Mouse (Mus musculus): ENCODE results near the gene Gm29427. TPM values are rescaled to one million over a fixed set of nuclear protein-coding genes. Genes with fewer than 3 reads are reported as not detected.

The Gm29427 gene
- polyA plus RNA-seq, 1 experiment from 2014 or later, result not detected

- no peaks in the 10 kb centered on the region for H3K36me3 ChIP-seq
- H3K4me2 ChIP-seq, result no peak overlapping the region
- H3K4me3 ChIP-seq (replicated peaks), result no peak overlapping the region
- H3K9me3 ChIP-seq (replicated peaks), result no peaks in the 10 kb centered on the region
- no peaks in the 10 kb centered on the region for H3K27me3 ChIP-seq
- WGBS, result 69% methylated on average over 15 of the region's 15 CpGs
- peak; percentile 90 for ATAC-seq (replicated peaks; ENCODE audit: low FRiP score)
- H3K9ac ChIP-seq, result no peak overlapping the region
- peaks cover 19% of the 10 kb centered on the region for H3K4me1 ChIP-seq
- H3K27ac ChIP-seq, result no peak overlapping the region
Observed at GRCm38 (mm10) chr1:130740781-130741720, 25.5 kb upstream of the Gm29427 start.

DNA sequence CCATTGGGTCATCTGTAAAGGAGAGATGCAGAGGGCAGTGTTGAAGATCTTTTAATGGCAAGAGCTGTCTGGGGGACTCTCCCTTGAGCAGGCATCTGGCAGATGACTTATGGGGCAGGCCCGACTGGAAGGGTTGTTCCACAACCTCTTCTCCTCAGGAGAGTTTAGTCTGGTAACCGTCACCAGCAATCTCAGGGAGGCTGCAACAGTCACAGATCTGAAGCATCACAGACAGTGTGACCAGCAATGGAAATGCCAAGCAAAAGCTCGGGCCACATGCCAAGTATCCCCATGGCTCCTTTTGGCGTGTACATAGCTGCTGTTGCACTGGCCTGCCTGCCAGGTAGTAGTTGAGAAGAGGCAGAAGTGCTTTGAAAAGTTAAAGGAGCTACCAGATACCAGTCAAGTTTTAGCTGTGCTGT is 24.6 kb upstream of the Gm29427 start:
- Histone ChIP-seq H3K9me3 (replicated peaks) (no peaks in the 10 kb centered on the region), H3K4me1 (peaks cover 23% of the 10 kb centered on the region), H3K9ac (no peak overlapping the region), H3K27ac (no peak overlapping the region), H3K4me3 (replicated peaks) (no peak overlapping the region), H3K36me3 (no peaks in the 10 kb centered on the region), H3K4me2 (no peak overlapping the region), H3K27me3 (no peaks in the 10 kb centered on the region)
- 65% methylated on average over 4 of the region's 4 CpGs for WGBS
- no peak for ATAC-seq (replicated peaks; ENCODE audit: low FRiP score)

DNA sequence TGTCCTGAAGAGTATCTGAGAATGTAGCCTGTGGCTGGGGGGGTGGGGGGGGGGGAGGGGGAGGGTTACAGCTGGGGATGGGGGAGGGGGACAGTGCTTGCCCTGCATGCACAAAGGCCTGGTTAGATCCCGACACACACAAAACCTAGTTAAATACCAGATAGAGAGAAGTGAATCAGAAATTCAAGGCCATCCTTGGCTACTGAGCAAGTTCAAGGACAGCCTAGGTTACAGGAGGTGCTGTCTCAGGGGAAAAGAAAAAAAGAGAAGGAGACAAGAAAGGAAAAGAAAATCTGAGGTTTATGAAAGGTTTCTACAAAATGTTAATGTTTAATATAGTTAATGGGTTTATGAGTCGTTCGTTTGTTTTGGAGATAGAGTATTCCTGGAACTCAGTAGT is 24.0 kb upstream of the Gm29427 start:
- no peaks in the 10 kb centered on the region for H3K27me3 ChIP-seq
- no peak for ATAC-seq (replicated peaks; ENCODE audit: low FRiP score)
- H3K4me3 ChIP-seq (replicated peaks), result no peak overlapping the region
- peaks cover 29% of the 10 kb centered on the region for H3K4me1 ChIP-seq
- H3K27ac ChIP-seq, result no peak overlapping the region
- H3K4me2 ChIP-seq, result no peak overlapping the region
- H3K9ac ChIP-seq, result no peak overlapping the region
- no peaks in the 10 kb centered on the region for H3K36me3 ChIP-seq
- H3K9me3 ChIP-seq (replicated peaks), result no peaks in the 10 kb centered on the region
- 68% methylated on average over 3 of the region's 3 CpGs for WGBS

GRCm38 (mm10) chr1:130738551-130739106 is 23.0 kb upstream of the Gm29427 start:
- no peak overlapping the region for H3K9ac ChIP-seq
- no peak overlapping the region for H3K4me3 ChIP-seq (replicated peaks)
- H3K36me3 ChIP-seq, result no peaks in the 10 kb centered on the region
- no peak overlapping the region for H3K4me2 ChIP-seq
- H3K4me1 ChIP-seq, result peaks cover 37% of the 10 kb centered on the region
- no peaks in the 10 kb centered on the region for H3K27me3 ChIP-seq
- no peaks in the 10 kb centered on the region for H3K9me3 ChIP-seq (replicated peaks)
- no peak overlapping the region for H3K27ac ChIP-seq
- 54% methylated on average over 3 of the region's 3 CpGs for WGBS
- ATAC-seq (replicated peaks; ENCODE audit: low FRiP score), result no peak

- WGBS, result 88% methylated on average over 7 of the region's 7 CpGs
- no peak overlapping the region for H3K9ac ChIP-seq
- no peak overlapping the region for H3K4me3 ChIP-seq (replicated peaks)
- H3K9me3 ChIP-seq (replicated peaks), result no peaks in the 10 kb centered on the region
- peaks cover 44% of the 10 kb centered on the region for H3K4me1 ChIP-seq
- no peak for ATAC-seq (replicated peaks; ENCODE audit: low FRiP score)
- H3K27me3 ChIP-seq, result no peaks in the 10 kb centered on the region
- H3K4me2 ChIP-seq, result no peak overlapping the region
- no peaks in the 10 kb centered on the region for H3K36me3 ChIP-seq
- H3K27ac ChIP-seq, result no peak overlapping the region
Observed at GRCm38 (mm10) chr1:130737916-130738315, 22.3 kb upstream of the Gm29427 start.

DNA sequence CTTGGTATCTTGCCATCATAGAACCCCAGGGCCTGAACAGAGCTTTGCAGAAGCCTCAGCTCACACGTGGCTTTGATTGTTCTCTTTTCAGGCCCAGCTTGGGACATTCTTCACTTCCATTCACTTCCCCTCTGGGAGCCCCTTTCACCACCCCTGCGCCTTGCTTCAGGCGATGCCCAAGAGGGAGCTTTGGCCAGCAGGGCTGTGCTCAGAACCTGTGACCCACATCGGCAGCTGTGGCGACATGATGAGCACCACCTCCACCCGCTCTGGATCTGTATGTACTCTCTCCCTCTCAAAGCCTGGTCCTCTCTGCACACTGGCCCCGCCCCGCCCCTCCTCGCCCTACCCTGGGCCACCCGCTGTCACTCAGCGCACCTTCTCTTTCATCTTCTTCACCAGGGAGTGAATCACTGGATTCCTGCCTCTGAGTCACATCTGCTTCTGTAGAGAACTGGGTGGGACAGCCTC is 21.8 kb upstream of the Gm29427 start:
- Histone ChIP-seq H3K36me3 (no peaks in the 10 kb centered on the region), H3K4me1 (peaks cover 47% of the 10 kb centered on the region), H3K9me3 (replicated peaks) (no peaks in the 10 kb centered on the region), H3K27ac (no peak overlapping the region), H3K4me2 (no peak overlapping the region), H3K9ac (no peak overlapping the region), H3K27me3 (no peaks in the 10 kb centered on the region), H3K4me3 (replicated peaks) (no peak overlapping the region)
- ATAC-seq (replicated peaks; ENCODE audit: low FRiP score), result no peak
- 34% methylated on average over 11 of the region's 11 CpGs for WGBS

DNA sequence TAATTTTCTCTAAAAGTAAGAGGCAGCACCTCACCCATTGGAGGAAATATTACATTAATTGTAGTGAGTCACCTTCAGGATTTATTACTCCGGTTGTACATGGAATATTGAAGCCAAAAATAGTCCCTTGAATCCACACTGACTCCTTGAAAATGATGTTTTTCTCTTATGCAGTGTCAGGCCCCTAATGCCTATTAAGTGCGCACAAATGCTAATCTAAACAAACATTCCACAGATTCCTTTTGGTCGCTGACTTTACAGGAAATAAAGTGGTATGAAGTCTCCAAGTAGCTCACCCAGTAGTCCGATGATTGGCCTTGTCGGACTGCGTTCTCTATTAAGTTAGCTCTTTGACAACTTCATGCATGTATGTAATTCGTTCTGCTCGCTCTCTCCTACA is 19.3 kb upstream of the Gm29427 start:
- Histone ChIP-seq H3K27me3 (no peaks in the 10 kb centered on the region), H3K4me1 (peaks cover 41% of the 10 kb centered on the region), H3K9ac (no peak overlapping the region), H3K4me2 (peak overlapping the region; percentile 53), H3K27ac (peak overlapping the region; percentile 86), H3K4me3 (replicated peaks) (no peak overlapping the region), H3K36me3 (no peaks in the 10 kb centered on the region), H3K9me3 (replicated peaks) (no peaks in the 10 kb centered on the region)
- no peak for ATAC-seq (replicated peaks; ENCODE audit: low FRiP score)
- WGBS, result 64% methylated on average over 8 of the region's 8 CpGs

GRCm38 (mm10) chr1:130734452-130734851 is 18.9 kb upstream of the Gm29427 start:
- WGBS, result 71% methylated on average over 5 of the region's 5 CpGs
- no peaks in the 10 kb centered on the region for H3K36me3 ChIP-seq
- H3K4me1 ChIP-seq, result peaks cover 41% of the 10 kb centered on the region
- no peak for ATAC-seq (replicated peaks; ENCODE audit: low FRiP score)
- no peak overlapping the region for H3K4me3 ChIP-seq (replicated peaks)
- peak overlapping the region; percentile 53 for H3K4me2 ChIP-seq
- no peak overlapping the region for H3K9ac ChIP-seq
- H3K9me3 ChIP-seq (replicated peaks), result no peaks in the 10 kb centered on the region
- peak overlapping the region; percentile 86 for H3K27ac ChIP-seq
- H3K27me3 ChIP-seq, result no peaks in the 10 kb centered on the region

- Histone ChIP-seq H3K4me3 (replicated peaks) (peak overlapping the region; percentile 16; the same call in 1 of the 2 replicates), H3K27ac (peak overlapping the region; percentile 86), H3K4me1 (peaks cover 41% of the 10 kb centered on the region), H3K9ac (no peak overlapping the region), H3K9me3 (replicated peaks) (no peaks in the 10 kb centered on the region), H3K36me3 (no peaks in the 10 kb centered on the region), H3K27me3 (no peaks in the 10 kb centered on the region), H3K4me2 (peak overlapping the region; percentile 53)
- 62% methylated on average over 4 of the region's 4 CpGs for WGBS
- ATAC-seq (replicated peaks; ENCODE audit: low FRiP score), result peak; percentile 61
Observed at GRCm38 (mm10) chr1:130733671-130734070, 18.1 kb upstream of the Gm29427 start.

- H3K9ac ChIP-seq, result no peak overlapping the region
- H3K27me3 ChIP-seq, result no peaks in the 10 kb centered on the region
- H3K4me1 ChIP-seq, result peaks cover 41% of the 10 kb centered on the region
- peak; percentile 12 for ATAC-seq (replicated peaks; ENCODE audit: low FRiP score)
- H3K27ac ChIP-seq, result peak overlapping the region; percentile 86
- no peaks in the 10 kb centered on the region for H3K9me3 ChIP-seq (replicated peaks)
- H3K4me3 ChIP-seq (replicated peaks), result peak overlapping the region; percentile 37
- WGBS, result 81% methylated on average over 13 of the region's 13 CpGs
- peak overlapping the region; percentile 53 for H3K4me2 ChIP-seq
- no peaks in the 10 kb centered on the region for H3K36me3 ChIP-seq
Observed at GRCm38 (mm10) chr1:130732706-130733658, 17.4 kb upstream of the Gm29427 start.

GRCm38 (mm10) chr1:130731741-130732337 is 16.2 kb upstream of the Gm29427 start, which contains the start of gene AA986860:
AA986860 (plus strand) TSS chr1:130731976.
- H3K27ac ChIP-seq, result peak within 1 kb of the TSS; percentile 86
- no peaks in the 10 kb centered on the region for H3K27me3 ChIP-seq
- H3K9ac ChIP-seq, result no peak within 1 kb of the TSS

More at GRCm38 (mm10) chr1:130731741-130732337, 16.2 kb upstream of the Gm29427 start, which contains the start of gene AA986860:
- peak within 1 kb of the TSS; percentile 53 for H3K4me2 ChIP-seq
- ATAC-seq (replicated peaks; ENCODE audit: low FRiP score), result peak; percentile 94
- H3K4me3 ChIP-seq (replicated peaks), result peak within 1 kb of the TSS; percentile 37
- WGBS, result 7% methylated on average over 10 of the region's 10 CpGs
- H3K4me1 ChIP-seq, result peaks cover 35% of the 10 kb centered on the region
- no peaks in the 10 kb centered on the region for H3K9me3 ChIP-seq (replicated peaks)
- no peaks in the 10 kb centered on the region for H3K36me3 ChIP-seq
